18 mouse cellular contexts compared by ENCODE assay signal in the genomic region with DNA sequence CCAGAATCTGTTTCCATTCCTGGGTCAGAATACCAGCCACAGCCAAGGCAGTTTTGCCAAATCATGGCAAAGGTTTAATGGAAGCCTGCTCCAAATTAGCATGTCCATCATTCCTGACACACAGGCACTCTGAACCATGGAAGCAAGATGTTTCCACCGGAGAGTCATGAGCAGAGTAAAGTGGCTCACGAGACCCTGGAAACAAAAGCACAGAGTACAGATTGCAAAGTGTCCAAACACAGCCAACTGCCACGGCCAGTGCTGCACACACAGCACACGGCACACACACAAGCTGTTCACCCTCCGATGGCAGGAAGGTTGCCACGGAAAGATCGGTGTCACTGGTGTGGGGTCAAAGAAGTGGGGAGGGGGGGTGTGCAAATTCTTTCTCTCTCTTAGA. TPM values are rescaled to one million over a fixed set of nuclear protein-coding genes. Genes with fewer than 3 reads are reported as not detected.
DNase-seq lines count a peak whose midpoint lies in the region; ATAC-seq and TF ChIP-seq lines count a peak whose summit lies in the region.
"Had no signal": no experiment of that assay in that cellular context is flagged by ENCODE, and none has a peak within 500 bp of the region (broad histone marks: within the 10 kb centered on the region; RNA-seq: fewer than 3 reads in every experiment).

No protein-coding gene starts in this region.

- H3K27ac ChIP-seq in gastrocnemius, adult 2 months: peak overlapping the region; percentile 35
- peak overlapping the region; percentile 74 for H3K27ac ChIP-seq in ES-E14 (ENCODE audit: insufficient read depth, low read depth, low read length, poor library complexity, severe bottlenecking)
- H3K27ac ChIP-seq: kidney, postnatal 0 days; limb, embryonic 13.5 days; liver, embryonic 14.5 days had no signal

- TF ChIP-seq CTCF in gastrocnemius, adult 2 months (IDR thresholded peaks at IDR 0.05): no peak

- in situ Hi-C loops in ES-E14 (cut with MboI; ENCODE audit: low sequenced_read_pairs in 2 of 2, unreplicated experiment in 2 of 2): no loop called here

- H3K9ac ChIP-seq in ES-E14 (ENCODE audit: insufficient read depth, low read depth, low read length, poor library complexity, severe bottlenecking): peak overlapping the region; percentile 8; the same call in 1 of the 2 replicates
- H3K9ac ChIP-seq: limb, embryonic 13.5 days; liver, embryonic 14.5 days had no signal

- no peaks in the 10 kb centered on the region for H3K36me3 ChIP-seq in megakaryocyte, embryonic 14.5 days (replicated peaks; ENCODE audit: low read length)
- H3K36me3 ChIP-seq in ES-E14 (ENCODE audit: control insufficient read depth, insufficient read depth, low read length, poor library complexity, severe bottlenecking) (no peaks in the 10 kb centered on the region), myocyte (ENCODE audit: control insufficient read depth, insufficient read depth) (no peaks in the 10 kb centered on the region)
- H3K36me3 ChIP-seq: limb, embryonic 13.5 days had no signal

- TF ChIP-seq POLR2A in myocyte (IDR thresholded peaks at IDR 0.05; ENCODE audit: insufficient read length, low read depth): no peak

- H3K4me3 ChIP-seq in gastrocnemius, adult 2 months: no peak overlapping the region; the same call in 1 of the 2 replicates
- peak overlapping the region; percentile 16 for H3K4me3 ChIP-seq in megakaryocyte, embryonic 14.5 days (replicated peaks)
- H3K4me3 ChIP-seq in ES-E14 (ENCODE audit: insufficient read depth in 1 of 2, low read depth in 1 of 2, low read length in 2 of 2, poor library complexity in 1 of 2, severe bottlenecking in 1 of 2) (peak overlapping the region in 1 of 2 experiments; percentile 10; a peak in 1 of 4 replicates), myocyte (no peak overlapping the region)
- H3K4me3 ChIP-seq: limb, embryonic 13.5 days had no signal

- intact Hi-C loops in gastrocnemius, adult 2 months (cut with DNase I): no loop called here

- no peaks in the 10 kb centered on the region for H3K79me2 ChIP-seq in myocyte (ENCODE audit: control insufficient read depth, insufficient read depth)

- DNase-seq in gastrocnemius, adult 2 months: no peak
- DNase-seq in gastrocnemius, postnatal 10 days: no peak
- no peak for DNase-seq in ES-E14 (ENCODE audit: low read depth, low spot score)
- DNase-seq in lung, adult 18-20 months: no peak
- DNase-seq: cerebellum, adult 9-11 months; gastrocnemius, postnatal 36 days; layer of hippocampus, postnatal 36 days; right cerebral cortex, postnatal 14 days; spleen, adult 18-20 months; thymus, postnatal 25 days had no signal

- peaks cover 34% of the 10 kb centered on the region for H3K4me1 ChIP-seq in megakaryocyte, embryonic 14.5 days
- H3K4me1 ChIP-seq in ES-E14 (ENCODE audit: control insufficient read depth in 2 of 2, insufficient read depth in 2 of 2, low read length in 2 of 2, poor library complexity in 1 of 2): peaks cover 4 to 16% of the 10 kb centered on the region in 2 experiments; a peak in 2 of 4 replicates

- H3K9me3 ChIP-seq in megakaryocyte, embryonic 14.5 days: peaks cover 4% of the 10 kb centered on the region
- no peaks in the 10 kb centered on the region for H3K9me3 ChIP-seq in ES-E14 (ENCODE audit: control insufficient read depth, insufficient read depth, low read depth, low read length)
- H3K9me3 ChIP-seq: limb, embryonic 13.5 days had no signal

- H3K27me3 ChIP-seq in megakaryocyte, embryonic 14.5 days (replicated peaks): peaks cover 46% of the 10 kb centered on the region
- H3K27me3 ChIP-seq in myocyte (ENCODE audit: control insufficient read depth, insufficient read depth, insufficient read length): no peaks in the 10 kb centered on the region
- H3K27me3 ChIP-seq: limb, embryonic 13.5 days had no signal

- no peak overlapping the region for H3ac ChIP-seq in myocyte (ENCODE audit: control insufficient read depth, insufficient read length)

- ATAC-seq in megakaryocyte, adult 5-6 weeks (ENCODE audit: poor library complexity, severe bottlenecking): no peak

- H3K4me2 ChIP-seq in myocyte (ENCODE audit: low read depth): no peak overlapping the region
- H3K4me2 ChIP-seq: limb, embryonic 13.5 days had no signal

TF ChIP-seq in ES-E14, 5 proteins besides CTCF, POLR2A, EP300 and RAD21:
- TF ChIP-seq CHD2 (IDR thresholded peaks at IDR 0.05; ENCODE audit: low read depth, low read length) (no peak), MAFK (IDR thresholded peaks at IDR 0.05; ENCODE audit: insufficient read depth, low read depth, low read length) (no peak), HCFC1 (IDR thresholded peaks at IDR 0.05; ENCODE audit: borderline replicate concordance, insufficient read depth, low read length) (no peak), ZNF384 (IDR thresholded peaks at IDR 0.05; ENCODE audit: low read depth, low read length) (no peak), ZC3H11A (IDR thresholded peaks at IDR 0.05; ENCODE audit: borderline replicate concordance, low read depth, low read length) (no peak)

TF ChIP-seq in myocyte, 11 proteins besides CTCF, POLR2A, EP300 and RAD21:
- TF ChIP-seq REST (IDR thresholded peaks at IDR 0.05; ENCODE audit: insufficient read depth, insufficient read length) (no peak), POLR2AphosphoS2 (IDR thresholded peaks at IDR 0.05; ENCODE audit: insufficient read length, low read depth) (peak; percentile 25), MAX (IDR thresholded peaks at IDR 0.05; ENCODE audit: low read depth) (no peak)

RNA-seq across cellular contexts. Expression of a gene that starts 18.8 kb away (rescaled TPM):
- total RNA-seq in gastrocnemius, adult 2 months (2021): 10 to 100 TPM; 20.4 to 23.9 TPM
- total RNA-seq in gastrocnemius, postnatal 10 days (2021): 10 to 100 TPM; 20.2 to 24.4 TPM
- 22.5 and 39.3 TPM in 2 replicates for polyA plus RNA-seq in megakaryocyte, embryonic 14.5 days (2012; ENCODE audit: insufficient read depth, low replicate concordance)
- 109 and 115 TPM in 2 replicates for total RNA-seq in megakaryocyte, adult 5-6 weeks (2015)
- total RNA-seq in megakaryocyte, adult 5-6 weeks (2017): 50.0 and 60.4 TPM in 2 replicates
- 3.9 and 4.9 TPM in 2 replicates for total RNA-seq in ES-E14 (2012; rRNA removed)
- 12.4 TPM for polyA plus RNA-seq in myocyte (2012; fragmentation: generic; extraction: Trizol)

RNA-seq across cellular contexts. Expression of a gene that starts 36.0 kb away (rescaled TPM):
- total RNA-seq in gastrocnemius, adult 2 months (2021): 1 to 10 TPM in 1 of 2 experiments, under 1 TPM in 1; 0.69 to 1.4 TPM
- 1 to 10 TPM; 2.0 to 2.6 TPM for total RNA-seq in gastrocnemius, postnatal 10 days (2021)
- polyA plus RNA-seq in megakaryocyte, embryonic 14.5 days (2012; ENCODE audit: insufficient read depth, low replicate concordance): not detected in 2 replicates
- not detected in 2 replicates for total RNA-seq in megakaryocyte, adult 5-6 weeks (2015)
- total RNA-seq in megakaryocyte, adult 5-6 weeks (2017): not detected in 2 replicates
- not detected in 2 replicates for total RNA-seq in ES-E14 (2012; rRNA removed)
- 0.04 TPM for polyA plus RNA-seq in myocyte (2012; fragmentation: generic; extraction: Trizol)
- total RNA-seq: monocyte, adult 5-6 weeks had no signal
- polyA plus RNA-seq: embryonic facial prominence, embryonic 11.5 days; kidney, postnatal 0 days; liver, embryonic 14.5 days had no signal
